Mouse (Mus musculus) hindbrain, embryonic 13.5 days (tissue): ENCODE data around the gene Prkaa2. TPM values are rescaled to one million over a fixed set of nuclear protein-coding genes. Genes with fewer than 3 reads are reported as not detected.

ENCODE experiments used
- ATAC-seq: fragments of 200-750 bp; cut with Nextera tagmentation; 2 replicates; pipeline ENCODE4 v1.8.0; 2017; ENCODE audit warnings: moderate TSS enrichment; ENCODE audit not compliant: low FRiP score
- H3K27ac ChIP-seq: fragments of 300-500 bp; sonication (generic); 2 replicates; pipeline ENCODE4 v1.5.1; 2015; ENCODE audit warnings: inconsistent platforms, mild to moderate bottlenecking, moderate library complexity
- H3K27me3 ChIP-seq: fragments of 300-500 bp; sonication (generic); 2 replicates; pipeline ENCODE4 v1.6.1; 2015; ENCODE audit warnings: mild to moderate bottlenecking, inconsistent platforms
- H3K36me3 ChIP-seq: fragments of 300-500 bp; sonication (generic); 2 replicates; pipeline ENCODE4 v1.6.1; 2015; ENCODE audit warnings: mild to moderate bottlenecking, inconsistent platforms
- H3K4me1 ChIP-seq: fragments of 300-500 bp; sonication (generic); replicated peaks from 2 replicates; pipeline ENCODE4 v1.6.1; 2015; ENCODE audit warnings: inconsistent platforms
- H3K4me2 ChIP-seq: fragments of 300-500 bp; sonication (generic); 2 replicates; pipeline ENCODE4 v1.6.1; 2015; ENCODE audit warnings: inconsistent platforms, mild to moderate bottlenecking, moderate library complexity
- H3K4me3 ChIP-seq: fragments of 300-500 bp; sonication (generic); 2 replicates; pipeline ENCODE4 v1.5.1; 2015; ENCODE audit warnings: mild to moderate bottlenecking, inconsistent platforms
- H3K9ac ChIP-seq: fragments of 300-500 bp; sonication (generic); 2 replicates; pipeline ENCODE4 v1.6.1; 2015; ENCODE audit warnings: mild to moderate bottlenecking, inconsistent platforms
- H3K9me3 ChIP-seq: fragments of 300-500 bp; sonication (generic); 2 replicates; pipeline ENCODE4 v1.6.1; 2016; ENCODE audit warnings: inconsistent platforms
- WGBS: fragments of 180-500 bp; shearing (Covaris S2); methylation state at CpG from one replicate; pipeline ENCODE4 v1.1.7; 2015; 5-methylcytosine and 5-hydroxymethylcytosine counted together
- polyA plus RNA-seq: library from polyadenylated mRNA; unstranded; fragments of >200 nt; fragmentation: Nextera tagmentation; extraction: Ambion mirVana; gene quantifications from 2 replicates; pipeline ENCODE4 v1.2.1, GENCODE M21; 2015

Gene Prkaa2
- 11.5 and 11.9 TPM in 2 replicates for polyA plus RNA-seq

DNA sequence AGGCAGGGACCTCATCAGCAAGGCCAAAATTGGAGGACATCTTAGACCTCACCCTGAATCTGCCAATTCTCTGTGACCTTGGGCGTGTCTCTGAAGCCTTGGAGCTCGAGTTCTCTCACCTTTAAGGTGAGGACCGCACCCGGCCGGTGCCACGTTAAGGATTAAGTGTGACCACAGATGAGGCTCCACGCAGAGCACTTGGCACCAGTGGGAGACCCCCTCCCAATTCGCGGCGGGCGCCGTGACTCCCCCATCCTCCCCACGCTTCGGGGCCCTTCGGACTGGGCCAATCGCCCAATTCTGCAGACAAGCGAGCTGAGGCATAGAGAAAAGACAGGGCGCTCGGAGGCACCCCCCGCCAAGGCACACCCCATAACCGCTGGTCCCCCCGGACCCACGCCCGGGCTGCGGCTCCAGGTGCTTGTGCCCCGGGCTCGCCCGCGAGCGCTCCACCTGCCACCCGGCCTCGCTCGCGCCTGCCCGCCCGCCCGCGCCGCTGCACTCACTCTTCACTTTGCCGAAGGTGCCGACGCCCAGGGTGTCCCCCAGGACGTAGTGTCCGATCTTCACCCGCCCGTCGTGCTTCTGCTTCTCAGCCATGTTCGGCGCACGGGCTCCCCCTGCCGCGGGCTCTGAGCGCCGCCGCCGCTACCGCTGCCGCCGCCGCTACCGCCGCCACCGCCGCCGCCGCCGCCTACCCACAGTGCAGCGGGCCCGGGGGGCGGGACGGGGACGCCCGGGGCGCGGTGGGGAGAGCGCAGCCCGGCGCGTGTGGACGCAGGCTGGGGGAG is at the start of gene Prkaa2:
Gene Prkaa2, minus strand, starts transcription at position 692 of the 791 bp plus-strand sequence.
- H3K36me3 ChIP-seq = no peaks in the 10 kb centered on the region
- no peaks in the 10 kb centered on the region for H3K27me3 ChIP-seq
- no peaks in the 10 kb centered on the region for H3K9me3 ChIP-seq
- H3K4me2 ChIP-seq = peak within 1 kb of the TSS; percentile 84
- H3K4me3 ChIP-seq = peak within 1 kb of the TSS; percentile 79
- peak within 1 kb of the TSS; percentile 92 for H3K9ac ChIP-seq
- peak within 1 kb of the TSS; percentile 94 for H3K27ac ChIP-seq
- WGBS = under 1% methylated on average over 75 of the region's 80 CpGs
- ATAC-seq = peak; percentile 91
- H3K4me1 ChIP-seq = peaks cover 27% of the 10 kb centered on the region

- 23% methylated on average over 6 of the region's 6 CpGs for WGBS
- Histone ChIP-seq H3K9me3 (no peaks in the 10 kb centered on the region), H3K4me2 (peak overlapping the region; percentile 89), H3K4me3 (peak overlapping the region; percentile 83), H3K9ac (peak overlapping the region; percentile 89), H3K27ac (no peak overlapping the region), H3K4me1 (peaks cover 48% of the 10 kb centered on the region), H3K36me3 (no peaks in the 10 kb centered on the region; the same call in 1 of the 2 replicates), H3K27me3 (0 out of 2 replicates have a peak, but pooled peaks cover 3% of the 10 kb centered on the region)
- no peak for ATAC-seq
These were observed 49.8 kb upstream of the Prkaa2 start for GRCm38 (mm10) chr4:105159531-105159870.

- peak overlapping the region; percentile 89 for H3K9ac ChIP-seq
- peak overlapping the region; percentile 94 for H3K27ac ChIP-seq
- peak overlapping the region; percentile 83 for H3K4me3 ChIP-seq
- 0 out of 2 replicates have a peak, but pooled peaks cover 3% of the 10 kb centered on the region for H3K27me3 ChIP-seq
- H3K4me2 ChIP-seq = peak overlapping the region; percentile 89
- under 1% methylated on average over 18 of the region's 18 CpGs for WGBS
- no peaks in the 10 kb centered on the region for H3K9me3 ChIP-seq
- peaks cover 46% of the 10 kb centered on the region for H3K4me1 ChIP-seq
- no peaks in the 10 kb centered on the region; the same call in 1 of the 2 replicates for H3K36me3 ChIP-seq
- no peak for ATAC-seq
These were observed 49.2 kb upstream of the Prkaa2 start for GRCm38 (mm10) chr4:105158651-105159530.

- Histone ChIP-seq H3K4me3 (peak overlapping the region; percentile 83), H3K4me2 (peak overlapping the region; percentile 89), H3K9me3 (no peaks in the 10 kb centered on the region), H3K27ac (peak overlapping the region; percentile 94), H3K27me3 (0 out of 2 replicates have a peak, but pooled peaks cover 3% of the 10 kb centered on the region), H3K4me1 (peaks cover 42% of the 10 kb centered on the region), H3K36me3 (no peaks in the 10 kb centered on the region; the same call in 1 of the 2 replicates), H3K9ac (peak overlapping the region; percentile 89)
- peak; percentile 70 for ATAC-seq
- 1% methylated on average over 26 of the region's 26 CpGs for WGBS
These were observed 48.5 kb upstream of the Prkaa2 start for GRCm38 (mm10) chr4:105158169-105158555.

- WGBS = under 1% methylated on average over 77 of the region's 77 CpGs
- Histone ChIP-seq H3K36me3 (no peaks in the 10 kb centered on the region; the same call in 1 of the 2 replicates), H3K9ac (peak within 1 kb of the TSS; percentile 89), H3K4me2 (peak within 1 kb of the TSS; percentile 89), H3K9me3 (no peaks in the 10 kb centered on the region), H3K4me1 (peaks cover 35% of the 10 kb centered on the region), H3K27me3 (0 out of 2 replicates have a peak, but pooled peaks cover 3% of the 10 kb centered on the region), H3K4me3 (peak within 1 kb of the TSS; percentile 83), H3K27ac (peak within 1 kb of the TSS; percentile 94)
- ATAC-seq = peak; percentile 82
These were observed 47.8 kb upstream of the Prkaa2 start, which contains the start of gene Plpp3 for GRCm38 (mm10) chr4:105157276-105158168. Gene Plpp3, plus strand, starts transcription at chr4:105157347.

- Histone ChIP-seq H3K27me3 (0 out of 2 replicates have a peak, but pooled peaks cover 3% of the 10 kb centered on the region), H3K9ac (peak overlapping the region; percentile 89; the same call in 1 of the 2 replicates)
- WGBS = under 1% methylated on average over 4 of the region's 4 CpGs
These were observed 47.2 kb upstream of the Prkaa2 start for GRCm38 (mm10) chr4:105156955-105157275.

DNA sequence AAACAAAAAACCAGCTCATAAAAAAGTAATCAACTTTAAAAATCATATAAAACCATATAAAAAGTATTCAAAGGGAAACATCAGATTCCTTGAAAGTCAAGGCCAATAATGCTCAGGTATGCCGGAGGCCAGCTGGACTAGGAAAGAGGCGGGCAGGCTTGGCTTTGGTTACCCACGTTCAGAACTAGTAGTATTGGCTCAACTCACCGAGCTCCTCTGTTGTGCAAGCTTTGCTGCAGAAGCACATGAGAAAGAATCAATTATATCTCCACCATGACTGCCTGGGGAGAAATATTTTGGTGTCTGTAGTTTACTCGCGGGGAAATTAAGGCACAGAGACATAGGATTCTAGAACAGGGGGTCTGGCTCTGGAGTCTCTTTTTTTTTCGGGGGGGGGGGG is 46.6 kb upstream of the Prkaa2 start:
- no peak overlapping the region for H3K9ac ChIP-seq
- H3K27ac ChIP-seq = no peak overlapping the region
- H3K4me3 ChIP-seq = no peak overlapping the region
- no peaks in the 10 kb centered on the region; the same call in 1 of the 2 replicates for H3K36me3 ChIP-seq
- peak overlapping the region; percentile 89; the same call in 1 of the 2 replicates for H3K4me2 ChIP-seq
- 0 out of 2 replicates have a peak, but pooled peaks cover 3% of the 10 kb centered on the region for H3K27me3 ChIP-seq
- no peak for ATAC-seq
- no peaks in the 10 kb centered on the region for H3K9me3 ChIP-seq
- 70% methylated on average over 7 of the region's 7 CpGs for WGBS
- peaks cover 26% of the 10 kb centered on the region for H3K4me1 ChIP-seq

More at GRCm38 (mm10) chr4:105156955-105157275, 47.2 kb upstream of the Prkaa2 start:
- no peaks in the 10 kb centered on the region; the same call in 1 of the 2 replicates for H3K36me3 ChIP-seq
- peak overlapping the region; percentile 89 for H3K4me2 ChIP-seq
- ATAC-seq = no peak
- peak overlapping the region; percentile 83 for H3K4me3 ChIP-seq
- peak overlapping the region; percentile 94 for H3K27ac ChIP-seq
- H3K9me3 ChIP-seq = no peaks in the 10 kb centered on the region
- peaks cover 32% of the 10 kb centered on the region for H3K4me1 ChIP-seq

- H3K27ac ChIP-seq = no peak overlapping the region
- no peak for ATAC-seq
These were observed 43.5 kb upstream of the Prkaa2 start for GRCm38 (mm10) chr4:105153227-105153626.

GRCm38 (mm10) chr4:105151911-105152690 is 42.4 kb upstream of the Prkaa2 start:
- Histone ChIP-seq H3K4me1 (peaks cover 3% of the 10 kb centered on the region; the same call in 1 of the 2 replicates), H3K27me3 (0 out of 2 replicates have a peak, but pooled peaks cover 3% of the 10 kb centered on the region), H3K4me3 (no peak overlapping the region), H3K9ac (no peak overlapping the region), H3K36me3 (no peaks in the 10 kb centered on the region), H3K27ac (no peak overlapping the region), H3K9me3 (no peaks in the 10 kb centered on the region), H3K4me2 (no peak overlapping the region)
- 40% methylated on average over 14 of the region's 14 CpGs for WGBS
- no peak for ATAC-seq

More at GRCm38 (mm10) chr4:105153227-105153626, 43.5 kb upstream of the Prkaa2 start:
- peaks cover 3% of the 10 kb centered on the region for H3K4me1 ChIP-seq
- no peak overlapping the region for H3K9ac ChIP-seq
- H3K9me3 ChIP-seq = no peaks in the 10 kb centered on the region
- WGBS = 86% methylated on average over 3 of the region's 3 CpGs
- H3K4me2 ChIP-seq = no peak overlapping the region
- no peak overlapping the region for H3K4me3 ChIP-seq
- no peaks in the 10 kb centered on the region for H3K36me3 ChIP-seq
- 0 out of 2 replicates have a peak, but pooled peaks cover 3% of the 10 kb centered on the region for H3K27me3 ChIP-seq

DNA sequence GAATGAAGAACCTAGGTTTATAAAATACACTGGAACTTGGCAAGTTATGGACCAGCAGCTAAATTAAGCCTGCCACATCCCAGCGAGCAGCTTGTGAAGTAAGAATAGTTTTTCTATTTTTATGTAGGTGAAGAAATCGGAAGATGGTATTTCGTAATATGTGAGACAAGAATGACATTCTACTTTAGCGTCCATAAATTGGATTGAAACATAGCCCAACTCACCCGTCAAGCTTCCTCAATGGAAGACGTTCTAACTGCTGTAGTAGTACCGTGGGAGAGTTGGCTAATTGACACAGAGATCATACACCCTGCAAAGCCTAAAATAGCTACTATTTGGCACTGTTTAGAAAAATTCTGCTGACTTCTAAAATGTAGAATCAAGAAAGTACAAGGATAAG is 39.8 kb upstream of the Prkaa2 start:
- Histone ChIP-seq H3K27me3 (no peaks in the 10 kb centered on the region), H3K4me1 (peaks cover 3% of the 10 kb centered on the region; the same call in 1 of the 2 replicates), H3K4me3 (no peak overlapping the region), H3K36me3 (no peaks in the 10 kb centered on the region), H3K4me2 (no peak overlapping the region), H3K9me3 (no peaks in the 10 kb centered on the region), H3K27ac (no peak overlapping the region), H3K9ac (no peak overlapping the region)
- ATAC-seq = no peak
- 93% methylated on average over 7 of the region's 7 CpGs for WGBS
